Mouse (Mus musculus): Measurements from ENCODE around the gene 4931409K22Rik.

GRCm38 (mm10) chr5:24536511-24536910 lies 20.1 kb downstream of the 4931409K22Rik start:
- no peak for TF ChIP-seq POLR2A (IDR thresholded peaks at IDR 0.05; ENCODE audit: low read depth, low read length)
- no peak for TF ChIP-seq CTCF (conservative IDR thresholded peaks at IDR 0.05; ENCODE audit: insufficient read depth, insufficient read length, low read depth, low read length)
